Mouse (Mus musculus) neural tube, embryonic 13.5 days (tissue): ENCODE results near the gene Tuba1c. TPM values are rescaled to one million over a fixed set of nuclear protein-coding genes. Genes with fewer than 3 reads are reported as not detected.

ENCODE experiments used
- ATAC-seq: fragments of 200-750 bp; cut with Nextera tagmentation; 2 replicates; pipeline ENCODE4 v1.8.0; 2017; ENCODE audit warnings: low read depth, mild to moderate bottlenecking, moderate TSS enrichment, moderate library complexity
- H3K27ac ChIP-seq: fragments of 300-500 bp; sonication (generic); replicated peaks from 2 replicates; pipeline ENCODE4 v1.5.1; 2015; ENCODE audit warnings: moderate library complexity, mild to moderate bottlenecking, inconsistent platforms
- H3K27me3 ChIP-seq: fragments of 300-500 bp; sonication (generic); 2 replicates; pipeline ENCODE4 v1.6.1; 2015; ENCODE audit warnings: mild to moderate bottlenecking, inconsistent platforms
- H3K36me3 ChIP-seq: fragments of 300-500 bp; sonication (generic); 2 replicates; pipeline ENCODE4 v1.6.1; 2015; ENCODE audit warnings: mild to moderate bottlenecking, inconsistent platforms
- H3K4me1 ChIP-seq: fragments of 300-500 bp; sonication (generic); replicated peaks from 2 replicates; pipeline ENCODE4 v1.6.1; 2015; ENCODE audit warnings: inconsistent platforms
- H3K4me2 ChIP-seq: fragments of 300-500 bp; sonication (generic); 2 replicates; pipeline ENCODE4 v1.6.1; 2015; ENCODE audit warnings: inconsistent platforms, mild to moderate bottlenecking, moderate library complexity
- H3K4me3 ChIP-seq: fragments of 300-500 bp; sonication (generic); 2 replicates; pipeline ENCODE4 v1.5.1; 2015; ENCODE audit warnings: mild to moderate bottlenecking, inconsistent platforms
- H3K9ac ChIP-seq: fragments of 300-500 bp; sonication (generic); 2 replicates; pipeline ENCODE4 v1.6.1; 2015; ENCODE audit warnings: moderate library complexity, mild to moderate bottlenecking, inconsistent platforms
- H3K9me3 ChIP-seq: fragments of 300-500 bp; sonication (generic); 2 replicates; pipeline ENCODE4 v1.6.1; 2016; ENCODE audit warnings: inconsistent platforms
- WGBS: fragments of 180-500 bp; shearing (Covaris S2); methylation state at CpG from one replicate; pipeline ENCODE4 v1.1.7; 2015; 5-methylcytosine and 5-hydroxymethylcytosine counted together
- polyA plus RNA-seq: library from polyadenylated mRNA; unstranded; fragments of >200 nt; fragmentation: Nextera tagmentation; extraction: Ambion mirVana; gene quantifications from 2 replicates; pipeline ENCODE4 v1.2.1, GENCODE M21; 2015

Gene Tuba1c
- polyA plus RNA-seq, 1 experiment from 2014 or later, result 25.6 TPM

- no peaks in the 10 kb centered on the region for H3K36me3 ChIP-seq
- H3K4me3 ChIP-seq, result peak overlapping the region; percentile 39
- no peak for ATAC-seq
- 28% methylated on average over 10 of the region's 12 CpGs for WGBS
- no peaks in the 10 kb centered on the region for H3K27me3 ChIP-seq
- peaks cover 83% of the 10 kb centered on the region for H3K4me1 ChIP-seq
- H3K9ac ChIP-seq, result peak overlapping the region; percentile 73
- H3K4me2 ChIP-seq, result peak overlapping the region; percentile 67
- H3K9me3 ChIP-seq, result no peaks in the 10 kb centered on the region
- peak overlapping the region; percentile 99 for H3K27ac ChIP-seq
Observed at GRCm38 (mm10) chr15:98989701-98990430, 39.8 kb upstream of the Tuba1c start.

- peak overlapping the region; percentile 67 for H3K4me2 ChIP-seq
- H3K27ac ChIP-seq, result peak overlapping the region; percentile 99
- ATAC-seq, result no peak
- peaks cover 81% of the 10 kb centered on the region for H3K4me1 ChIP-seq
- H3K4me3 ChIP-seq, result peak overlapping the region; percentile 39
- no peaks in the 10 kb centered on the region for H3K9me3 ChIP-seq
- 12% methylated on average over 15 of the region's 15 CpGs for WGBS
- peak overlapping the region; percentile 73 for H3K9ac ChIP-seq
- H3K36me3 ChIP-seq, result no peaks in the 10 kb centered on the region
- no peaks in the 10 kb centered on the region for H3K27me3 ChIP-seq
Observed at GRCm38 (mm10) chr15:98990669-98991539, 38.8 kb upstream of the Tuba1c start.

DNA sequence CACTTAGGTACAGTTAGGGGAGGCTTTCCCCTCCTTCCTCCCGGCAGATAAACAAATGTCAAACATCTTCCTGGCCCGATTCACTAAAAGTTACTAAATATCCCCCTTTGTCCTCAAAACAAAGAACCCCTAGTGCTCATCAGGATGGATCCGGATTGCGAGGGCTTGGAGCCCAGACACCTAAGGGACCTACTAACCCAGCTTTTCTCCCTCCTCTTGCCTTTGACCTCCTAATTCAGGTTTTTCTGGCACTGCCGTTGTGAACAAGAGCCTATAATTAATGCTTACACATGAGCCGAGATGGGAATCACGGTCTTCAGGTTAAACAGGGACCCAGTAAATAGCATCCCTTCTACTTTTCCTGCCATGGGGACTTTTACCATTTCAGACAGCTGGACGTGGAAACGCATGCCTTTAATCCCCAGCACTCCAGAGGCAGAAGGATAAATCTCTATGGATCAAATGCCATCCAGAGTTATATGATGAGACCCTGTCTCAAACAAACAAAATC is 38.1 kb upstream of the Tuba1c start:
- Histone ChIP-seq H3K27me3 (no peaks in the 10 kb centered on the region), H3K4me1 (peaks cover 74% of the 10 kb centered on the region), H3K4me3 (peak overlapping the region; percentile 39), H3K27ac (peak overlapping the region; percentile 99), H3K36me3 (no peaks in the 10 kb centered on the region), H3K9ac (peak overlapping the region; percentile 73), H3K4me2 (peak overlapping the region; percentile 67), H3K9me3 (no peaks in the 10 kb centered on the region)
- WGBS, result 3% methylated on average over 9 of the region's 9 CpGs
- no peak for ATAC-seq

- Histone ChIP-seq H3K9ac (peak overlapping the region; percentile 73), H3K36me3 (no peaks in the 10 kb centered on the region), H3K4me3 (peak overlapping the region; percentile 39), H3K9me3 (no peaks in the 10 kb centered on the region), H3K27me3 (no peaks in the 10 kb centered on the region), H3K4me1 (peaks cover 67% of the 10 kb centered on the region), H3K27ac (peak overlapping the region; percentile 99), H3K4me2 (peak overlapping the region; percentile 67)
- ATAC-seq, result peak; percentile 85
- 18% methylated on average over 17 of the region's 17 CpGs for WGBS
Observed at GRCm38 (mm10) chr15:98992086-98992912, 37.4 kb upstream of the Tuba1c start.

DNA sequence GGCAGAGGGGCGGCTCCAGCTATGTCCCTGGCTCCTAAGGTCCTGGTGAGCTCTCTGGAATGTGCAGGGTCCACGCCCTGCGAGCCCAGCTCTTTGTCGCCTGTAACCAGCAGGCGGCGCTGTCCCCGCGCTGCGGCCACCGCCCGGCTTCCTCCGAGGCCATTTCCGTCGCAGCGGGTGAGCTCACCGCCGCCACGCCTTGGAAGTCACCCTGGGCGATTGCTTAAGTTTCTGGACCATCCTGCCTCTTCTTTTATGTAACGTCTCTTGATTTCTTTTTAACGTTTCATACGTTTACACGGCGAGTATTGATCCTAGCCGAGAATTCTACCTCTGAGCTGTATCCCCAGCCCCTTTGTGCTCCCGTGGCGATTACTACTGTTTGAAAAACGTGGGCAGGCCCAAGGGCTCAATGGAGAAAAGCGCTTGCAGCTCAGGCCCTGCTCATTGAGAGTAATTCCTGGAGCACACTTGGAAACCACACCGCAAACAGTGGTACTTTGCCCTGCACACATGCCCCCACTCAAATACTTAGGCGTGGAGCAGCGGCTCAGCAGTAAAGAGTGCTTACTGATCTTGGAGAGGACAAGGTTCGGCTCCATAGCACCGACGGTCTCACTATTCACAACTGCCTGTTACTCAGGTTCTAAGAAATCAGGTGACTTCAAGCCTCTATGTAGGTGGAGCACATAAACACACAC is 36.4 kb upstream of the Tuba1c start:
- H3K9me3 ChIP-seq, result no peaks in the 10 kb centered on the region
- H3K4me1 ChIP-seq, result peaks cover 67% of the 10 kb centered on the region
- peak; percentile 87 for ATAC-seq
- H3K4me2 ChIP-seq, result peak overlapping the region; percentile 67
- WGBS, result 3% methylated on average over 35 of the region's 35 CpGs
- peak overlapping the region; percentile 39 for H3K4me3 ChIP-seq
- H3K9ac ChIP-seq, result peak overlapping the region; percentile 73
- no peaks in the 10 kb centered on the region for H3K27me3 ChIP-seq
- H3K27ac ChIP-seq, result peak overlapping the region; percentile 99
- no peaks in the 10 kb centered on the region for H3K36me3 ChIP-seq

DNA sequence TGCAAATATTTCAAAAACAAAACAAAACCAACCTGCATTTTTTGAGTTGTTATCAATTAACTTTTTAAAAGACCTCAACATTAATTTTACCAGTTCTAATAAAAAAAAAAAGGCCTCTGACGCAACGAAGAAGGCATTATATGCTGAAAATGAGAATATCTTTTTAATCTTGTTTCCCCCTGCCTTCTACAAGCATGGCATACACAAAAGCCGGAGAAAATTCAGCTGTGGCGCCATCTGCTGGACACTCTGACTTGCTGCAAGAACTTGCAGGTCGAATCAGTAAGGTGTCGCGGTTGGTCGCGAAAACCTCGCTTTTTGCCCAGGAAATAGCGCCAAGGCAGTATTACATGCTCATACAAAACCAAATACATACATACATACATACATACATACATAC is 35.8 kb upstream of the Tuba1c start:
- Histone ChIP-seq H3K9ac (peak overlapping the region; percentile 73; the same call in 1 of the 2 replicates), H3K4me1 (peaks cover 65% of the 10 kb centered on the region)
- 2% methylated on average over 11 of the region's 11 CpGs for WGBS

DNA sequence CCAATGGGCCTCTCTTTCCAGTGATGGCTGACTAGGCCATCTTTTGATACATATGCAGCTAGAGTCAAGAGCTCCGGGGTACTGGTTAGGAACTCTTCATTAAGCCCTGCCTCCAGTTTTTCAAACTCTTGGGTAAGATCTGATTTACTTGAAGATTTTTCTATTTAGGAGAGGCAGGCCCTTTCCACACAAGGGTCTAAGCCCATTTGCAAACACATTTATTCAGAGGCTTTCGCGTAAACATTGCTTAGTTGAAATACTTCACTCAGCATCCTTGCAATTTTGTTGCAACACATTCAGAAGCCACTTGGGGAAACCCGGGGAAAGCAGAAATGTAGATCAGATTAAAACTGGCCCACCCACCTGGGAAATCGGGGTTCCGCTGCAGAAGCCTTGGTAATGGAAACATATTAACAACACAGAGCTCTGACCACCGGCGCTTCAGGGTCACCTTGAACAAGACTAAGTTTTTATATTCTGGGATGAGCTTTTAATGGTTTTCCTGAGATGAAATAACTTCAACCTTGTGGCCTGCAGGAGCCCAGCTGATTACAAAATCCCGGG is 34.7 kb upstream of the Tuba1c start:
- H3K27me3 ChIP-seq, result no peaks in the 10 kb centered on the region
- H3K27ac ChIP-seq, result no peak overlapping the region
- 82% methylated on average over 9 of the region's 9 CpGs for WGBS

More for the DNA sequence above, 35.8 kb upstream of the Tuba1c start:
- Histone ChIP-seq H3K9me3 (no peaks in the 10 kb centered on the region), H3K27ac (peak overlapping the region; percentile 99), H3K4me3 (peak overlapping the region; percentile 39), H3K4me2 (peak overlapping the region; percentile 67), H3K27me3 (no peaks in the 10 kb centered on the region), H3K36me3 (no peaks in the 10 kb centered on the region)
- no peak for ATAC-seq

DNA sequence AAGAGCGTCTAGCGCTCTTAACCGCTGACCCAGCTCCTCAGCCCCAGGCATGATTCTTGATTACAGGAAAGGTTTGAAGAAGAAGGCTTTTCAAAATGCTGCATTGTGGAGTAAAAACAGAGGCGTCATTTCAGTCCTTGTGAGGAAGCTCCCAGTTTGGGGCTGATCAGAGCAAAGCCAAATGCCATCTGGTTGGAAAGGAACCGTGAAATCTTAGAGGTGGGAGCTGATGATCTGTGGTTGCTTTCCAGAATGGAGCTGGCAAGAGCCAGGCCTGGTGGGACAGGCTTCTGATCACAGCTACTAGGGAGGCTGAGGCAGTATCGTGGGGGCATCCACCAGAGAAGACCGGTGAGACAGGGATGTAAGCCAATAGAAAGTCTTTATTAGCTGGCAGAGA is 32.9 kb upstream of the Tuba1c start:
- H3K4me2 ChIP-seq, result no peak overlapping the region
- no peak overlapping the region for H3K4me3 ChIP-seq
- H3K9me3 ChIP-seq, result no peaks in the 10 kb centered on the region
- no peak overlapping the region for H3K27ac ChIP-seq
- no peak for ATAC-seq
- H3K4me1 ChIP-seq, result peaks cover 48% of the 10 kb centered on the region
- H3K27me3 ChIP-seq, result no peaks in the 10 kb centered on the region
- no peaks in the 10 kb centered on the region for H3K36me3 ChIP-seq
- H3K9ac ChIP-seq, result no peak overlapping the region
- WGBS, result 71% methylated on average over 7 of the region's 7 CpGs

More for the DNA sequence above, 34.7 kb upstream of the Tuba1c start:
- Histone ChIP-seq H3K9ac (no peak overlapping the region; the same call in 1 of the 2 replicates), H3K4me2 (no peak overlapping the region), H3K9me3 (no peaks in the 10 kb centered on the region), H3K4me3 (no peak overlapping the region), H3K4me1 (peaks cover 53% of the 10 kb centered on the region), H3K36me3 (no peaks in the 10 kb centered on the region)
- ATAC-seq, result no peak

GRCm38 (mm10) chr15:98997938-98998774 is 31.5 kb upstream of the Tuba1c start:
- H3K9me3 ChIP-seq, result no peaks in the 10 kb centered on the region
- H3K4me1 ChIP-seq, result peaks cover 41% of the 10 kb centered on the region
- H3K27me3 ChIP-seq, result no peaks in the 10 kb centered on the region
- peak overlapping the region; percentile 52; the same call in 1 of the 2 replicates for H3K27ac ChIP-seq
- H3K36me3 ChIP-seq, result no peaks in the 10 kb centered on the region
- WGBS, result 45% methylated on average over 13 of the region's 13 CpGs
- H3K4me3 ChIP-seq, result no peak overlapping the region
- H3K9ac ChIP-seq, result no peak overlapping the region
- H3K4me2 ChIP-seq, result no peak overlapping the region
- no peak for ATAC-seq

GRCm38 (mm10) chr15:98998775-98999157 is 30.9 kb upstream of the Tuba1c start:
- WGBS, result 41% methylated on average over 6 of the region's 6 CpGs
- no peak overlapping the region for H3K4me2 ChIP-seq
- ATAC-seq, result no peak
- H3K9me3 ChIP-seq, result no peaks in the 10 kb centered on the region
- no peak overlapping the region for H3K27ac ChIP-seq
- no peak overlapping the region for H3K9ac ChIP-seq
- H3K4me3 ChIP-seq, result no peak overlapping the region
- no peaks in the 10 kb centered on the region for H3K27me3 ChIP-seq
- H3K4me1 ChIP-seq, result peaks cover 36% of the 10 kb centered on the region
- H3K36me3 ChIP-seq, result no peaks in the 10 kb centered on the region
